In genomic region chr17:85766556-85766955, GRCm38 (mm10) we compare ENCODE assay signal across 21 mouse cellular contexts.
DNase-seq lines count a peak whose midpoint lies in the region; ATAC-seq lines count a peak whose summit lies in the region.
"Had no signal": no experiment of that assay in that cellular context is flagged by ENCODE, and none has a peak within 500 bp of the region (broad histone marks: within the 10 kb centered on the region; RNA-seq: fewer than 3 reads in every experiment).

No protein-coding gene starts in this region.

- no peak overlapping the region for H3K9ac ChIP-seq in neural tube, embryonic 15.5 days (replicated peaks)
- H3K9ac ChIP-seq in embryonic facial prominence, embryonic 12.5 days: no peak overlapping the region
- H3K9ac ChIP-seq: embryonic facial prominence, embryonic 15.5 days; forebrain, postnatal 0 days; limb, embryonic 15.5 days; liver, embryonic 14.5 days; lung, embryonic 14.5 days; neural tube, embryonic 13.5 days had no signal

- H3K27me3 ChIP-seq in neural tube, embryonic 15.5 days (replicated peaks): no peaks in the 10 kb centered on the region
- no peaks in the 10 kb centered on the region for H3K27me3 ChIP-seq in embryonic facial prominence, embryonic 12.5 days
- H3K27me3 ChIP-seq: limb, embryonic 15.5 days; neural tube, embryonic 13.5 days had no signal

- H3K4me1 ChIP-seq in neural tube, embryonic 15.5 days: no peaks in the 10 kb centered on the region
- H3K4me1 ChIP-seq in embryonic facial prominence, embryonic 12.5 days: peaks cover 16% of the 10 kb centered on the region
- H3K4me1 ChIP-seq: embryonic facial prominence, embryonic 15.5 days; limb, embryonic 15.5 days; neural tube, embryonic 13.5 days had no signal

- ATAC-seq in neural tube, embryonic 15.5 days (ENCODE audit: low FRiP score): no peak
- ATAC-seq in embryonic facial prominence, embryonic 12.5 days (ENCODE audit: insufficient number of reproducible peaks, insufficient read depth, low FRiP score, low TSS enrichment): 0 out of 2 replicates have a peak, but pooled peaks have one; percentile 55
- ATAC-seq: forebrain, postnatal 0 days; hindbrain, postnatal 0 days; intestine, embryonic 16.5 days had no signal

- DNase-seq in neural tube, embryonic 10.5 days (ENCODE audit: extremely low spot score, low spot score): peak; percentile 26
- DNase-seq in WW6 (ENCODE audit: low read depth, low spot score): peak; percentile 34
- DNase-seq in T-cell, adult 2 months (ENCODE audit: low spot score): no peak
- DNase-seq in adrenal gland, postnatal 10 days: no peak
- no peak for DNase-seq in heart, postnatal 14 days
- DNase-seq: adrenal gland, postnatal 25 days; cerebellum, adult 8-10 months; forebrain, postnatal 0 days; kidney, postnatal 36 days; lung, embryonic 14.5 days; midbrain, embryonic 14.5 days; thymus, adult 2 months; thymus, postnatal 4 days had no signal

- intact Hi-C loops in heart, postnatal 14 days (cut with DNase I): no loop called here

- no peak overlapping the region for H3K27ac ChIP-seq in neural tube, embryonic 15.5 days (replicated peaks)
- H3K27ac ChIP-seq in embryonic facial prominence, embryonic 12.5 days: no peak overlapping the region
- H3K27ac ChIP-seq: embryonic facial prominence, embryonic 15.5 days; hindbrain, postnatal 0 days; limb, embryonic 15.5 days; liver, embryonic 14.5 days; neural tube, embryonic 13.5 days had no signal

- no peaks in the 10 kb centered on the region for H3K36me3 ChIP-seq in neural tube, embryonic 15.5 days
- no peaks in the 10 kb centered on the region for H3K36me3 ChIP-seq in embryonic facial prominence, embryonic 12.5 days
- H3K36me3 ChIP-seq: embryonic facial prominence, embryonic 15.5 days; limb, embryonic 15.5 days; neural tube, embryonic 13.5 days had no signal

- no peak overlapping the region for H3K4me2 ChIP-seq in neural tube, embryonic 15.5 days
- no peak overlapping the region for H3K4me2 ChIP-seq in embryonic facial prominence, embryonic 12.5 days (replicated peaks)
- H3K4me2 ChIP-seq: embryonic facial prominence, embryonic 15.5 days; limb, embryonic 15.5 days; lung, embryonic 14.5 days; neural tube, embryonic 13.5 days had no signal

- H3K4me3 ChIP-seq in neural tube, embryonic 15.5 days (replicated peaks): no peak overlapping the region
- no peak overlapping the region for H3K4me3 ChIP-seq in embryonic facial prominence, embryonic 12.5 days
- H3K4me3 ChIP-seq: embryonic facial prominence, embryonic 15.5 days; limb, embryonic 15.5 days; neural tube, embryonic 13.5 days had no signal

- WGBS in neural tube, embryonic 15.5 days: 23% methylated on average over 5 of the region's 5 CpGs
- WGBS in embryonic facial prominence, embryonic 12.5 days: 4% methylated on average over 5 of the region's 5 CpGs

- H3K9me3 ChIP-seq in neural tube, embryonic 15.5 days (replicated peaks): peaks cover 3% of the 10 kb centered on the region; the same call in 1 of the 2 replicates
- H3K9me3 ChIP-seq in embryonic facial prominence, embryonic 12.5 days: peaks cover 1% of the 10 kb centered on the region; the same call in 1 of the 2 replicates
- H3K9me3 ChIP-seq: embryonic facial prominence, embryonic 15.5 days; limb, embryonic 15.5 days; neural tube, embryonic 13.5 days had no signal

Comparison
In these comparisons a context has a peak if more than half of its experiments do, and no peak if none do; other contexts are left out.
1. DNase-seq: peak in neural tube, embryonic 10.5 days (single experiment) and WW6 (single experiment); none in T-cell, adult 2 months (single experiment), adrenal gland, postnatal 10 days (single experiment) and heart, postnatal 14 days (0 of 2).